Mouse (Mus musculus) liver, postnatal 0 days (tissue): ENCODE results near the gene Rpl14. TPM values are rescaled to one million over a fixed set of nuclear protein-coding genes. Genes with fewer than 3 reads are reported as not detected.

Experiments
- ATAC-seq: fragments of 200-750 bp; cut with Nextera tagmentation; 2 replicates; pipeline ENCODE4 v1.8.0; 2017; ENCODE audit warnings: mild to moderate bottlenecking, moderate library complexity
- DNase-seq: peaks from one replicate; pipeline ENCODE4 v3.0.0-alpha.2; 2016
- H3K27ac ChIP-seq: fragments of 300-500 bp; sonication (generic); 2 replicates; pipeline ENCODE4 v1.5.1; 2014; ENCODE audit warnings: antibody characterized with exemption, moderate library complexity, mild to moderate bottlenecking, low read depth
- H3K27me3 ChIP-seq: fragments of 300-500 bp; sonication (generic); 2 replicates; pipeline ENCODE4 v1.6.1; 2014; ENCODE audit warnings: low read length, control low read depth, mixed read lengths; ENCODE audit not compliant: insufficient read depth
- H3K36me3 ChIP-seq: fragments of 300-500 bp; sonication (generic); replicated peaks from 2 replicates; pipeline ENCODE4 v1.6.1; 2014; ENCODE audit warnings: mild to moderate bottlenecking, control low read depth, low read length, moderate library complexity, mixed read lengths; ENCODE audit not compliant: insufficient read depth
- H3K4me1 ChIP-seq: fragments of 300-500 bp; sonication (generic); 2 replicates; pipeline ENCODE4 v1.6.1; 2014; ENCODE audit warnings: antibody characterized with exemption, mild to moderate bottlenecking, control low read depth; ENCODE audit not compliant: insufficient read depth
- H3K4me2 ChIP-seq: fragments of 300-500 bp; sonication (generic); 2 replicates; pipeline ENCODE4 v1.6.1; 2014; ENCODE audit warnings: low read depth, mild to moderate bottlenecking, low read length, moderate library complexity, mixed read lengths
- H3K4me3 ChIP-seq: fragments of 300-500 bp; sonication (generic); 2 replicates; pipeline ENCODE4 v1.5.1; 2014; ENCODE audit warnings: low read depth, low read length
- H3K9ac ChIP-seq: fragments of 300-500 bp; sonication (generic); replicated peaks from 2 replicates; pipeline ENCODE4 v1.6.1; 2014; ENCODE audit warnings: mild to moderate bottlenecking, moderate library complexity
- H3K9me3 ChIP-seq: fragments of 300-500 bp; sonication (generic); 2 replicates; pipeline ENCODE4 v1.6.1; 2016; ENCODE audit warnings: mild to moderate bottlenecking, control low read depth, low read length, mixed read lengths
- CTCF ChIP-seq: sonication (generic); IDR thresholded peaks from 2 replicates; pipeline ENCODE4 v1.5.1; 2016; ENCODE audit warnings: antibody characterized with exemption, low read depth
- EP300 ChIP-seq: IDR thresholded peaks from 2 replicates; pipeline ENCODE4 v1.6.1; 2016; ENCODE audit warnings: antibody characterized with exemption, low read depth, mild to moderate bottlenecking
- WGBS: fragments of 180-500 bp; shearing (Covaris S2); extraction: QIAGEN DNeasy Blood & Tissue Kit; methylation state at CpG from one replicate; pipeline ENCODE4 v1.1.7; 2014; ENCODE audit not compliant: insufficient replicate concordance; 5-methylcytosine and 5-hydroxymethylcytosine counted together
- polyA plus RNA-seq: library from polyadenylated mRNA; unstranded; fragments of >200 nt; fragmentation: Nextera tagmentation; extraction: Ambion mirVana; gene quantifications from 2 replicates; pipeline ENCODE4 v1.2.1, GENCODE M21; 2015

Gene Rpl14
- polyA plus RNA-seq, 1 experiment from 2014 or later: 422 TPM

GRCm38 (mm10) chr9:120576662-120577013, 5.4 kb downstream of the Rpl14 start:
- 3% methylated on average over 4 of the region's 4 CpGs for WGBS
- no peak for DNase-seq
- Histone ChIP-seq H3K4me1 (peaks cover 18% of the 10 kb centered on the region), H3K27me3 (no peaks in the 10 kb centered on the region), H3K4me3 (peak overlapping the region; percentile 76), H3K36me3 (peaks cover 32% of the 10 kb centered on the region), H3K4me2 (peak overlapping the region; percentile 77), H3K27ac (0 out of 2 replicates have a peak overlapping the region, but pooled peaks have one; percentile 11), H3K9ac (no peak overlapping the region), H3K9me3 (no peaks in the 10 kb centered on the region)
- TF ChIP-seq CTCF: no peak
- TF ChIP-seq EP300: no peak
- no peak for ATAC-seq

- Histone ChIP-seq H3K9ac (peak overlapping the region; percentile 83), H3K9me3 (no peaks in the 10 kb centered on the region), H3K36me3 (peaks cover 31% of the 10 kb centered on the region), H3K27me3 (no peaks in the 10 kb centered on the region), H3K4me1 (peaks cover 16% of the 10 kb centered on the region), H3K27ac (peak overlapping the region; percentile 85), H3K4me2 (peak overlapping the region; percentile 77), H3K4me3 (peak overlapping the region; percentile 76)
- ATAC-seq: peak; percentile 96
- peak; percentile 94 for DNase-seq
- 2% methylated on average over 43 of the region's 43 CpGs for WGBS
- peak; percentile 12; the same call in 1 of the 2 replicates for TF ChIP-seq CTCF
- no peak for TF ChIP-seq EP300
These were observed 5.9 kb downstream of the Rpl14 start for GRCm38 (mm10) chr9:120577133-120577651.

- Histone ChIP-seq H3K36me3 (peaks cover 26% of the 10 kb centered on the region), H3K4me2 (peak overlapping the region; percentile 77), H3K9me3 (no peaks in the 10 kb centered on the region), H3K4me3 (peak overlapping the region; percentile 76), H3K27ac (peak overlapping the region; percentile 85), H3K9ac (peak overlapping the region; percentile 83), H3K4me1 (peaks cover 17% of the 10 kb centered on the region), H3K27me3 (no peaks in the 10 kb centered on the region)
- TF ChIP-seq EP300: no peak
- no peak for TF ChIP-seq CTCF
- ATAC-seq (no peak), DNase-seq (no peak)
- WGBS: 29% methylated on average over 12 of the region's 12 CpGs
These were observed 6.6 kb downstream of the Rpl14 start for GRCm38 (mm10) chr9:120577706-120578405.

DNA sequence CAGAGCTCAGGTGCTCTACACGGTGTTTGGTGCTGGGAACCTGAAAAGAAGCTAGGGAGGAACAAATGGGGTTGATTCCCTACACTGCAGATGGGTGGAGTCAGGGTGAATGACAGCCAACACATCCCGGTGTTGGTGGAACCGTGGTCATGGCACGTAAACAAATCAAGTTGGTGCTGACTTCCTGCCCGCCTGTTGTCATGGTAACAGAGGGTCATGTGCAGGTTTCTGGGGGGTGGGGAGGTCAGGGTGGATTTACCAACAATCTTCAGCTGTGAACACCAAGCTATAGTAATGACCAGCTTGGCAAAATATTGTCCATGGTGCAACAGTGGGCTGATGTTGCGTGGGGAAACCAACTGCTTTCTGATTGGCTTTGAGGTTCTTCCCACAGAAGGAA, 7.5 kb downstream of the Rpl14 start:
- Histone ChIP-seq H3K9ac (no peak overlapping the region), H3K36me3 (peaks cover 19% of the 10 kb centered on the region), H3K4me2 (no peak overlapping the region), H3K9me3 (no peaks in the 10 kb centered on the region), H3K4me1 (peaks cover 20% of the 10 kb centered on the region), H3K4me3 (no peak overlapping the region), H3K27ac (no peak overlapping the region), H3K27me3 (no peaks in the 10 kb centered on the region)
- DNase-seq (no peak), ATAC-seq (no peak)
- TF ChIP-seq EP300 (no peak), CTCF (no peak)
- 39% methylated on average over 6 of the region's 6 CpGs for WGBS

GRCm38 (mm10) chr9:120579808-120580207, 8.6 kb downstream of the Rpl14 start:
- Histone ChIP-seq H3K27me3 (no peaks in the 10 kb centered on the region), H3K4me2 (no peak overlapping the region), H3K4me3 (no peak overlapping the region), H3K36me3 (peaks cover 12% of the 10 kb centered on the region), H3K4me1 (peaks cover 20% of the 10 kb centered on the region), H3K9ac (no peak overlapping the region), H3K27ac (no peak overlapping the region), H3K9me3 (no peaks in the 10 kb centered on the region)
- no peak for ATAC-seq
- WGBS: 73% methylated on average over 7 of the region's 7 CpGs
- DNase-seq: no peak
- TF ChIP-seq EP300 (no peak), CTCF (no peak)

DNA sequence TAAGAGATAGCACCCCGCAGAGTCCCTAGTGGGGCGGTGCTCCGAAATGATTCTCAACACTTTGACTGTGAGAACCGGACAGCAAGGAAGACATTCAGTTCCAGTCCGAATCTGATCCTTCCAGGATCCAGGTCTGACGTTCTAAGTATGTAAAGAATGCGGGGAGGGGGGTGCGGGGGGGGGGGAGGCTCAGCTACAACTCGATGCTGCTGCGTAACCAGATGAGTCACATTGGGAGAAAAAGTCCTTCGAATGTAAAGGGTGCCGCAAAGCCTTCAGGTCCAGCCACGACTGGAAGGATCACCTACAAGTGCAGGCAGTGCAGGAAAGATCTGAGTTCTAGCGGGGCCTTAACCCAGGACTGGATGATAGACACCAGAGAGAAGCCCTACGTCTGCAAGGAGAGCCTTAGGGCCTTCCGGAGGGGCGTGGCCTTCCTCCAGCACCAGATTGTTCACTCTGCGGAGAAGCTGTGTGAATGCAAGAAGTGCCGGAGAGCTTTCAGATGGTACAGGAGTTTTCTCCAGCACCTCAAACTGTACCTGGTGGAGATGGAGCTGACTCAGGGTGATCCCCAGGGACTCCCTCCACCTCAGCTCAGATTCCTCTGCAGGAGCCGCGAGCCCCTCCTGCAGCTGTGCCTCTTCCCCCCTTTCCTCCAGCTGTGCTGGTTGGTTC, 10.8 kb downstream of the Rpl14 start:
- ATAC-seq (peak; percentile 35; the same call in 1 of the 2 replicates), DNase-seq (peak; percentile 48)
- H3K4me3 ChIP-seq: peak overlapping the region; percentile 29
- H3K9ac ChIP-seq: peak overlapping the region; percentile 7; the same call in 1 of the 2 replicates
- peaks cover 20% of the 10 kb centered on the region for H3K4me1 ChIP-seq
- no peaks in the 10 kb centered on the region for H3K9me3 ChIP-seq
- H3K36me3 ChIP-seq: no peaks in the 10 kb centered on the region
- 0 out of 2 replicates have a peak overlapping the region, but pooled peaks have one; percentile 5 for H3K27ac ChIP-seq
- H3K4me2 ChIP-seq: peak overlapping the region; percentile 68
- TF ChIP-seq CTCF (no peak), EP300 (no peak)
- H3K27me3 ChIP-seq: no peaks in the 10 kb centered on the region
- 21% methylated on average over 20 of the region's 21 CpGs for WGBS
